Mouse (Mus musculus) embryonic facial prominence, embryonic 13.5 days (tissue): ENCODE measurements around the gene Kndc1. TPM values are rescaled to one million over a fixed set of nuclear protein-coding genes. Genes with fewer than 3 reads are reported as not detected.

Experiments used
- ATAC-seq: fragments of 200-750 bp; cut with Nextera tagmentation; 2 replicates; pipeline ENCODE4 v1.8.0; 2017; ENCODE audit warnings: low read depth; ENCODE audit not compliant: insufficient number of reproducible peaks, insufficient read depth, low FRiP score, low TSS enrichment
- H3K27ac ChIP-seq: fragments of 300-500 bp; sonication (generic); 2 replicates; pipeline ENCODE4 v1.5.1; 2015; ENCODE audit warnings: moderate library complexity, mild to moderate bottlenecking, inconsistent platforms
- H3K27me3 ChIP-seq: fragments of 300-500 bp; sonication (generic); 2 replicates; pipeline ENCODE4 v1.6.1; 2015; ENCODE audit warnings: mild to moderate bottlenecking, inconsistent platforms
- H3K36me3 ChIP-seq: fragments of 300-500 bp; sonication (generic); 2 replicates; pipeline ENCODE4 v1.6.1; 2015; ENCODE audit warnings: mild to moderate bottlenecking, inconsistent platforms
- H3K4me1 ChIP-seq: fragments of 300-500 bp; sonication (generic); 2 replicates; pipeline ENCODE4 v1.6.1; 2015; ENCODE audit warnings: inconsistent platforms
- H3K4me2 ChIP-seq: fragments of 300-500 bp; sonication (generic); 2 replicates; pipeline ENCODE4 v1.6.1; 2015; ENCODE audit warnings: moderate library complexity, mild to moderate bottlenecking, inconsistent platforms
- H3K4me3 ChIP-seq: fragments of 300-500 bp; sonication (generic); 2 replicates; pipeline ENCODE4 v1.5.1; 2015; ENCODE audit warnings: mild to moderate bottlenecking, inconsistent platforms
- H3K9ac ChIP-seq: fragments of 300-500 bp; sonication (generic); 2 replicates; pipeline ENCODE4 v1.6.1; 2015; ENCODE audit warnings: mild to moderate bottlenecking, inconsistent platforms
- H3K9me3 ChIP-seq: fragments of 300-500 bp; sonication (generic); 2 replicates; pipeline ENCODE4 v1.6.1; 2016; ENCODE audit warnings: inconsistent platforms
- WGBS: fragments of 180-500 bp; shearing (Covaris S2); methylation state at CpG from one replicate; pipeline ENCODE4 v1.1.7; 2015; ENCODE audit warnings: mixed read lengths; 5-methylcytosine and 5-hydroxymethylcytosine counted together
- polyA plus RNA-seq: library from polyadenylated mRNA; unstranded; fragments of >200 nt; fragmentation: Nextera tagmentation; extraction: Ambion mirVana; gene quantifications from 2 replicates; pipeline ENCODE4 v1.2.1, GENCODE M21; 2015

The Kndc1 gene
- polyA plus RNA-seq, 1 experiment from 2014 or later: 0.11 TPM

DNA sequence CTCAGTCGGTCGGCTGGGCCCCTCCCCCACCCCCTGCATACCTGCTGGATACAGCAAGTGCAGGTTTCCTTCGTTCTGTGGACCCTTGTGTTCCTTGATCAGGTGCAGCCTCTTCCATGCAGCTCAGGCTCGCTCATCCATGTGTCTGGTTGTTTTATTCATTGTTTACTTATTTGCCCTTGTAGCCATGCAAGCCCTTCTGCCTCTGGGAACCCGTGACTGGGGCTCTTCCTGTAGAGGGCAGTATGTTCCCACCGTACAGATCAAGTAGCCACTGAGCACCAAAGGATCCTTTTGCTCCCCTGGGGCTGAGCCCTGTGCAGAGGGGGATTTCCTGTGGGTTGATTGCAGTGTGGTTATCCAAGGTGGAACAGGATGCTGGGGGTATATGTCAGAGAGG, 11.2 kb downstream of the Kndc1 start:
- WGBS: 6% methylated on average over 6 of the region's 6 CpGs
- H3K4me1 ChIP-seq: peaks cover 24% of the 10 kb centered on the region
- H3K4me3 ChIP-seq: no peak overlapping the region
- no peaks in the 10 kb centered on the region for H3K36me3 ChIP-seq
- no peaks in the 10 kb centered on the region for H3K9me3 ChIP-seq
- ATAC-seq: no peak
- H3K4me2 ChIP-seq: peak overlapping the region; percentile 5; the same call in 1 of the 2 replicates
- peaks cover 32% of the 10 kb centered on the region; the same call in 1 of the 2 replicates for H3K27me3 ChIP-seq
- no peak overlapping the region for H3K9ac ChIP-seq
- H3K27ac ChIP-seq: no peak overlapping the region

DNA sequence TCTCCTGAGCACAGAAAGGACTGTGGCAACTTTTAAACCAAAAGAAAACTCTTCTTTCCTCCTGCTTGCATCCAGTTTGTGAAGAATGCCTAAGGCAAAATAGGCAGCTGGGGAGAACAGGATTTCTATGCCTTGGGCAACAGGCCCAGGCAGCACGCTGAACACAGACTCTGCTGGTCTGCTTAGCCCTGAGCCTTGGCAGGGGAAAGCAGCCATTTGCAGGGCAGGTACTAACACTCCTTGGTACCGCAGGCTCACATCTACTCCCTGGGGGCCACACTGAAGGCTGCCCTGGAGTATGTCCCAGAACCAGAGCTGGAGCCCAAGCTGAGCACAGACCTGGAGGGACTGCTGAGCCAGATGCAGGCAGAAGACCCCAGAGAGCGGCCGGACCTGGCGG, 13.7 kb downstream of the Kndc1 start:
- Histone ChIP-seq H3K4me3 (no peak overlapping the region), H3K27me3 (peaks cover 41% of the 10 kb centered on the region), H3K36me3 (no peaks in the 10 kb centered on the region), H3K27ac (peak overlapping the region; percentile 55), H3K4me2 (no peak overlapping the region), H3K9ac (no peak overlapping the region), H3K9me3 (no peaks in the 10 kb centered on the region), H3K4me1 (peaks cover 24% of the 10 kb centered on the region)
- ATAC-seq: no peak; the same call in 1 of the 2 replicates
- 60% methylated on average over 5 of the region's 5 CpGs for whole genome bisulfite sequencing

DNA sequence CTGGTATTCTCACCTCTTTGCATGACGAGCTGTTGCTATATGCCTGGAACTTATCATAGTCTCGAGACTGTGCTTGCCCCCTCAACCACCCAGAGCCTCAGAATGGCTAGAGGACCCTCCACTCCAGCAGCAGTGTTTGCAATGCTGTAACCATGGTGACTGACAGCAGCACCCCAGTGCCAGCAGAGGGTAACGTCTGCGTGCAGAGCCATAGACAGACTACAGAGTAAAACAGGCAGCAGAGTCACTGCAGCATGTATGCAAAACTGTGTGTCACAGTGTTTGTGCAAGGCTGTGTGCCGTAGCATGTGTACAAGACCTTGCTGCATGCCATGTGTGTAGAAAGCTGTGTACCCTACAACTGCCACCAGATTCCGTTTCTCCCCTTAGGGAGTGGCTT, 15.0 kb downstream of the Kndc1 start:
- no peak overlapping the region for H3K9ac ChIP-seq
- ATAC-seq: no peak
- WGBS: 39% methylated on average over 6 of the region's 6 CpGs

DNA sequence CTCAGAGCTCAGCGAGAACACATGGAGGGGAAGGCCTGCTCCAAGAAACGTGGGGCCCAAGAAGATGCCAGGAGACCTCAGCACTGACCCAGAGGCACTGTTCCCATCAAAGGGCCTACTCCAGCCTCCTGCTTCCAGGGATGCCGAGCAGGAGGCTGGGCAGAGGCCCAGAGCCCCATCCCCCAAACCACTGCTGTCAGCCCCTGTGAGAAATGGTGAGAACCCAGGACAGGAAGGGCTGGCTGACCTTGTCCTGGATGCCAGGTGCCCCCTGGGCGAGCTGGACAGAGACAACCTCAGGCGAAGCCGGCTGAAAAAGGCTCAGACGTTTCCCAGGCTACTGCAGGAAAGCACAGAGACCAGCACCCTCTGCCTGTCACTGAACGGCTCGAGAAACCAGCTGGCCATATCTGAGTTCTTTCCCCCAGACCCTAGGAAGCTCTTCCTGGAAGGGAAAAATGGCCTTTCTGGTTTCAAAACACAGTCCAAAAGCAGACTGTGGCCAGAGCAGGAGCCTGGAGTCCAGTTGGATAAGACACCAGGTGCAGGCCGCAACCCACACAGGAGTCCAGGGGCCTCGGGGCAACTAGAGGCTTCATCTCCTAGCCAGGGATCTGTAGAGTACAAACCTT, 15.8 kb downstream of the Kndc1 start:
- 49% methylated on average over 11 of the region's 11 CpGs for WGBS
- Histone ChIP-seq H3K4me3 (no peak overlapping the region), H3K9me3 (no peaks in the 10 kb centered on the region), H3K4me1 (peaks cover 30% of the 10 kb centered on the region), H3K4me2 (no peak overlapping the region), H3K27ac (no peak overlapping the region), H3K27me3 (peaks cover 46% of the 10 kb centered on the region), H3K36me3 (no peaks in the 10 kb centered on the region), H3K9ac (peak overlapping the region; percentile 32; the same call in 1 of the 2 replicates)
- ATAC-seq: no peak

More for the DNA sequence above, 15.0 kb downstream of the Kndc1 start:
- Histone ChIP-seq H3K27ac (no peak overlapping the region), H3K4me2 (no peak overlapping the region), H3K27me3 (peaks cover 45% of the 10 kb centered on the region), H3K4me3 (no peak overlapping the region), H3K9me3 (no peaks in the 10 kb centered on the region), H3K4me1 (peaks cover 26% of the 10 kb centered on the region), H3K36me3 (no peaks in the 10 kb centered on the region)

DNA sequence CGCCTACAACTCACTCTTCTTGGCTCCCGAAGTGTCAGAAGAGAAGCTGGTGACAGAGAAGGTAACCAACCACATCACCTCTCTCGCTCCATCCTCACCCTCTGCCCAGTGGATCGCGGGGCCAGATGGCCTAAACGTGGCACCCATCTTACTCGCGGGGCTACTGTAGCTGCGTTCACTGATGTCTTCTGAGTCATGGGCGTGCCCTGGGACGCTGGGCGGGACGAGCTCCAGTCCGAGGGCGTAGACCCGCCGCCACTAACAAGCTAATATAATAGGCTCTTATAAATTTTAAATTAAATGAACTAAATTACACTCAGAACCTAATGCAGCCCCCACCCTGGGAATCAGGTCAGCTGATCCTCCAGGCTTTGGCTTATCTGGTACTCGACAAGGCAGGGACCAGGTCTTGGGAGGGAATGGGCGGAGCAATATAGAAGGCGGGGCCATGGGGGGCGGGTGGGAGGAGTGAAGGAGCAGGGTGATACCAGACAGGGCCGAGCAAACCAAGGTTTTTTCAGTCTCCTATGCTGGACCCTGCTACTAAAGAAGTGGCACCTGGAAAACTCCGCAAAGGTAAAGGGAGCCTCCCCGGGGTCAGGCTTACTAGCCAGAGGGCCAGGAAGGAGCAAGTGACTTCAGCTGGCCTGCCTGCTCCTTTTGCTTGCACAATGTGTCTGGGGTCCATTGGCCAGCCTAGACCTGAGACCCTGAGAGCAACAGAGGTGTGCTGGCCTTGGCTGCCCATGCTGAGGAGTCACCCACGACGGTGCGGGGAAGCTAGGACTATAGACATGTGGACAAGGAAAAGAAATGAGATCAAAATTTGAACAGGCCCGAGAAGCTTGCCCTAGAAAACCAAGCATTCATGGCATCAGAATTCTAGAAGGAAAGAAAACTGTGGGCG, 19.9 kb downstream of the Kndc1 start:
- WGBS: 10% methylated on average over 29 of the region's 29 CpGs
- no peak overlapping the region for H3K9ac ChIP-seq
- H3K4me3 ChIP-seq: peak overlapping the region; percentile 29
- H3K27me3 ChIP-seq: peaks cover 53% of the 10 kb centered on the region
- peaks cover 19% of the 10 kb centered on the region for H3K4me1 ChIP-seq
- no peaks in the 10 kb centered on the region for H3K9me3 ChIP-seq
- no peak overlapping the region for H3K27ac ChIP-seq
- H3K4me2 ChIP-seq: peak overlapping the region; percentile 49
- no peaks in the 10 kb centered on the region for H3K36me3 ChIP-seq
- ATAC-seq: no peak; the same call in 1 of the 2 replicates

DNA sequence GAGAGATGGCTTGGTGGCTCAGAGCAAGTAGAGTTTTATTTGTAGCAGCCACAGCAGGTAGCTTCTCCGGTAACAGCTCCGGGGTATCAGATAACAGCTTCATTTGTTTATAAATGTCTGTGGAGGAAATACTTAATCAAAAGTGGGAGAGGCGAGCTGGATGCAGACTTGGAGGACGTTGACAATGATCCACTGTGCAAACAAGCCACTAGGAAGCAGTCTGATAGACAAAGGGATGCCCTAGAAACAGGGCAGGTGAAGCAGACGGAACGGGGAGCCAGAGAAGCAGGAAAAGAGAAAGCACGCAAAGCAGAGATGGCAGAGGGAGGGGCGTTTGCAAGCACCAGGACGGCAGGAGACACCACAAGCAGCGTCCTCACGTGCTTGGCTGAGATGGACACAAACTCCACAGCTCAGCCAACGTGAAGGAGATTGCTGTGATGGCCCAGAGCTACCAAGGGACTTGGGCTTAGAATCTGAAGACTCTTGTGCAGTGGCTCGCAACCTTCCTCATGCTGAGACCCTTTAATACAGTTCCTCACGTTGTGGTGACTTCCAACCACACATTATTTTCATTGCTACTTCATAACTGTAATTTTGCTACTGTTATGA, 21.3 kb downstream of the Kndc1 start:
- WGBS: 6% methylated on average over 14 of the region's 14 CpGs

DNA sequence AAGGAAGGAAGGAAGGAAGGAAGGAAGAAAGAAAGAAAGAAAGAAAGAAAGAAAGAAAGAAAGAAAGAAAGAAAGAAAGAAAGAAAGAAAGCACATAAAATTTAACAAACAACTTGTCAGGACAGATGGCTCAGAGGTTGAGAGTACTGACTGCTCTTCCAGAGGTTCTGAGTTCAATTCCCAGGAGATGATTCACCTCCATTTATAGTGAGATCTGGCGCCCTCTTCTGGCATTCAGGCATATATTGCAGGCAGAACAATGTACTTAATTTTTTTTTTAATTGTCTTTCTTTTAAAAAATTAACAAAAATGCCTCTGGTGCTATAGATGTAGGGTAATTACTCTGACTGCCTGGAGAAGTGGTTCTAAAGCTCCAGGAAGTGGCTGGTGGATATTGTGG, 21.8 kb downstream of the Kndc1 start:
- no peak for ATAC-seq
- H3K27ac ChIP-seq: no peak overlapping the region
- WGBS: 0% methylated on average over 1 of the region's 1 CpGs
- H3K36me3 ChIP-seq: no peaks in the 10 kb centered on the region
- peaks cover 12% of the 10 kb centered on the region for H3K4me1 ChIP-seq
- H3K4me3 ChIP-seq: no peak overlapping the region
- H3K27me3 ChIP-seq: peaks cover 63% of the 10 kb centered on the region
- H3K9me3 ChIP-seq: no peaks in the 10 kb centered on the region
- H3K9ac ChIP-seq: no peak overlapping the region
- no peak overlapping the region for H3K4me2 ChIP-seq

More for the DNA sequence above, 21.3 kb downstream of the Kndc1 start:
- Histone ChIP-seq H3K4me3 (no peak overlapping the region; the same call in 1 of the 2 replicates), H3K27me3 (peaks cover 63% of the 10 kb centered on the region), H3K27ac (no peak overlapping the region), H3K4me1 (peaks cover 12% of the 10 kb centered on the region), H3K9ac (0 out of 2 replicates have a peak overlapping the region, but pooled peaks have one; percentile 27), H3K4me2 (peak overlapping the region; percentile 42), H3K9me3 (no peaks in the 10 kb centered on the region), H3K36me3 (no peaks in the 10 kb centered on the region)
- no peak for ATAC-seq

DNA sequence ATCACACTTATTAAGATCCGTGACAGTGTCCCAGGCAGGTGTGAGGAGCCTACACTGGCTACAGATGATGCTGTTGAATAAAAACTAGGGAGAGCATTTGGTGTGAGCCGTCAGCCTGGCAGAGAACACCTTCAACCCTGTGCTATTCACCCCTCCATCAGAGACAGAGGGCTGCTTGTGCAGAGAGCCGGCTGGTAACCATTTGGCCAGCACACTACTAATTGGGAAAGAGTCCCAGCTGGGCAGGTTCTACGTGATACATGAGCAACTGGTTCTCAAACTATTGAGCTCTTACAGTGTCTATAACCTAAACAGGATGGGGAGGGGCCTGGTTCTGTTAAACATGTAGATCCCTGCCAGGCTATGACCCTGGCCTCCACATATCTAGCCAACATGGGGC, 23.8 kb downstream of the Kndc1 start:
- no peak for ATAC-seq
- H3K4me1 ChIP-seq: peaks cover 12% of the 10 kb centered on the region
- no peak overlapping the region for H3K4me2 ChIP-seq
- H3K4me3 ChIP-seq: no peak overlapping the region
- no peaks in the 10 kb centered on the region for H3K36me3 ChIP-seq
- peaks cover 45% of the 10 kb centered on the region for H3K27me3 ChIP-seq
- no peak overlapping the region for H3K9ac ChIP-seq
- WGBS: 70% methylated on average over 4 of the region's 4 CpGs
- H3K9me3 ChIP-seq: no peaks in the 10 kb centered on the region
- no peak overlapping the region for H3K27ac ChIP-seq

DNA sequence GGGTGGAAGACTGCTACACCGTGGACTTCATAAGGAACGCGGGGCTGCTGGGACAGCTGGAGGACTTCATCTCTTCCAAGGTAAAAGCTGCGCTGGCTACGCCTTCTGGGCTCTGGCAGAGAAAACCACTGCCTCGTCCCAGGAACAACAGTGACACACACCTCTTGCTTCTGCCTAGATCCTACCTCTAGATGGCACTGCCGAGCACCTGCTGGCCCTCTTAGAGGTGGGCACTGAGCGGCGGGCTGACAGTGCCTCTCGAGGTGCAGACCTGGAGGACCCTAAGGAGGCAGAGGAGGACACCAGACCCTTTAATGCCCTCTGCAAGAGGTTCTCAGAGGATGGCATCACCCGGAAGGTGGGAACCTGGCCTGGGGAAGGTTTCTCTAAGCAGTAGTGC, 36.2 kb downstream of the Kndc1 start:
- Histone ChIP-seq H3K4me1 (no peaks in the 10 kb centered on the region), H3K4me3 (no peak overlapping the region), H3K9ac (no peak overlapping the region), H3K27ac (no peak overlapping the region), H3K4me2 (no peak overlapping the region), H3K27me3 (peaks cover 5% of the 10 kb centered on the region; the same call in 1 of the 2 replicates), H3K36me3 (no peaks in the 10 kb centered on the region), H3K9me3 (no peaks in the 10 kb centered on the region)
- no peak for ATAC-seq
- 13% methylated on average over 11 of the region's 11 CpGs for WGBS

DNA sequence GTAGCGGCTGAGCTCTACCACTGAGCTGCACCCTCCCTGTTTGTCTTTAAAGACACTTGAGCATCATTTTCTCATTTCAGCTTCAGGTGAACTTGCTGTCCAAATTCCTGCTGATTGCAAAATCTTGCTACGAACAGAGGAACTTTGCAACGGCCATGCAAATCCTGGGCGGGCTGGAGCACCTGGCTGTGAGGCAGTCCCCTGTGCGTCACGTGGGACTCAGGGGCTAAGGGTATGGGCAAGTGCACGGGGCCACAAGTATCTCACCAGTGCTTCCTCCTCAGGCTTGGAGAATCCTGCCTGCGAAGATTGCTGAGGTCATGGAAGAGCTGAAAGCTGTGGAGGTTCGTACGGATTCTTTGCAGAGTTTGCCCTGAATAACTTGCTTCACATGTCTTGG, 42.2 kb downstream of the Kndc1 start:
- ATAC-seq: no peak
- Histone ChIP-seq H3K36me3 (no peaks in the 10 kb centered on the region), H3K9ac (no peak overlapping the region), H3K4me3 (no peak overlapping the region), H3K4me1 (no peaks in the 10 kb centered on the region), H3K27me3 (peaks cover 26% of the 10 kb centered on the region), H3K9me3 (no peaks in the 10 kb centered on the region), H3K27ac (no peak overlapping the region), H3K4me2 (no peak overlapping the region)
- WGBS: 89% methylated on average over 10 of the region's 10 CpGs

DNA sequence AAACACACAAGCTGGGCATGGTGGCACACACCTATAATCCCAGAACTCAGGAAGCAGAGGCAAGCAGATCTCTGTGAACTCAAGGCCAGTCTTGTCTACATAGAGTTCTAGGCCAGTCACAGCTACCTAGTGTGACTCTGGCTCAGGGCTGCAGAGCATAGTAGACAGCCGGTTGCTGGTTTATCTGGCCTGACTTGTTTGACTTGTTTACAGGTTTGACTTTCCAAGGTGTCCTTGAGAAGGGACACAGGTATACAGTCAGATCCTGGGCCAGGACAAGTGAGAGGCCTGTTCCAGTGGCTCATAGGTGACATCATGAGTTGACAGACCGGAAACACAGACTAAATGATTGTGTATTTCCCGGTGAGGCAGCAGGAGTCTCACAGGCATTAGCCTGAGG, 42.6 kb downstream of the Kndc1 start:
- 54% methylated on average over 3 of the region's 3 CpGs for WGBS
- H3K4me1 ChIP-seq: no peaks in the 10 kb centered on the region
- H3K27ac ChIP-seq: no peak overlapping the region
- H3K27me3 ChIP-seq: peaks cover 30% of the 10 kb centered on the region
- H3K9ac ChIP-seq: no peak overlapping the region
- no peaks in the 10 kb centered on the region for H3K9me3 ChIP-seq
- ATAC-seq: no peak
- no peak overlapping the region for H3K4me3 ChIP-seq
- no peaks in the 10 kb centered on the region for H3K36me3 ChIP-seq
- no peak overlapping the region for H3K4me2 ChIP-seq
